In the genomic region with DNA sequence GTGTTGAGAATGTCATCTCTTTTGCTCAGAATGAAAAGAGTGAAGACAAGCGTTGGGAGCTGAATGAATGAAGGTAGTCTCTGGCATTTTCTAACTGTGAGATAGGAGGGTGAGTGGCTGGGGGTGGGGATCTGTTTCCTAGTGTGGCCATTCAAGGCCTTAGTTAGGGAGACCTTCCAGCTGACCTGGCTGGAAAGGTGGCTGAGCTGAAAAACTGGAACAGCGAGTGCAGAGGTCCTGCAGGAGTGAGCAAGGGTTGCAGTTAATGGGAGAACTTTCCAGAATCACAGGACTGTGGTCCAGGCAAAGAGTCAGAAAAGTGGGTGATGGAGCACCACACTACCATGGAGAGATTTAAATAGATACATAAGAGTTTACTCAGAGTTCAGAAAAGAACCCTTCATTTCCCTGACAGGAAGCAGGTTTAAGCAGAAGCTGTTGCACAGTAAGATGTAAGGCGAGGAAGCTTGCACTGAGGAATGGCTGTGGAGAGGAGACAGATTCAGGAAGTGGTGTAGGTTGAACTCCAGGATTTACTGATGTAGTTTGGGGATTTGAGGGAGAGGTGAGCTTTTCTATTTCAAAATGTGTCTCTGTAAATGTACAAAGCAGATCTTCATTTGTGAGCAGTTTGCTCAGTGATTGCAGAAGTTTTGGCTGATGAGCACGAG, we compare ENCODE assay signal across 19 mouse cellular contexts. TPM values are rescaled to one million over a fixed set of nuclear protein-coding genes. Genes with fewer than 3 reads are reported as not detected.
DNase-seq lines count a peak whose midpoint lies in the region; ATAC-seq and TF ChIP-seq lines count a peak whose summit lies in the region.
"Had no signal": no experiment of that assay in that cellular context is flagged by ENCODE, and none has a peak within 500 bp of the region (broad histone marks: within the 10 kb centered on the region; RNA-seq: fewer than 3 reads in every experiment).

No protein-coding gene starts in this region.

- TF ChIP-seq CTCF in kidney, postnatal 0 days (IDR thresholded peaks at IDR 0.05; ENCODE audit: low read depth): no peak

- 44% methylated on average over 4 of the region's 4 CpGs for WGBS in heart, embryonic 13.5 days
- 54% methylated on average over 4 of the region's 4 CpGs for WGBS in kidney, postnatal 0 days

- no peak overlapping the region for H3K9ac ChIP-seq in heart, embryonic 13.5 days
- no peak overlapping the region for H3K9ac ChIP-seq in kidney, postnatal 0 days (ENCODE audit: low read depth, low read length)
- H3K9ac ChIP-seq: embryonic facial prominence, embryonic 12.5 days; limb, embryonic 13.5 days; liver, embryonic 15.5 days; midbrain, embryonic 12.5 days; neural tube, embryonic 15.5 days had no signal

- DNase-seq in heart, postnatal 25 days (ENCODE audit: low spot score): no peak
- DNase-seq in urinary bladder, postnatal 14 days (ENCODE audit: low spot score): peak; percentile 12
- DNase-seq in urinary bladder, postnatal 25 days (ENCODE audit: low spot score): no peak
- peak; percentile 38 for DNase-seq in kidney, postnatal 0 days (ENCODE audit: low spot score)
- DNase-seq in layer of hippocampus, adult 9-10 months (ENCODE audit: low spot score): no peak
- DNase-seq in cerebellum, adult 18-20 months: no peak
- DNase-seq: B cell, adult 2 months; cerebellum, adult 9-11 months; thymus, postnatal 36 days had no signal

- no peaks in the 10 kb centered on the region for H3K27me3 ChIP-seq in heart, embryonic 13.5 days (replicated peaks)
- H3K27me3 ChIP-seq in kidney, postnatal 0 days (ENCODE audit: insufficient read depth, low read length): no peaks in the 10 kb centered on the region
- H3K27me3 ChIP-seq: embryonic facial prominence, embryonic 12.5 days; limb, embryonic 13.5 days; liver, embryonic 15.5 days; midbrain, embryonic 12.5 days; neural tube, embryonic 15.5 days had no signal

- no peak for ATAC-seq in heart, embryonic 13.5 days (ENCODE audit: extremely low read depth, insufficient number of reproducible peaks, low FRiP score, low TSS enrichment)
- ATAC-seq in kidney, postnatal 0 days (replicated peaks; ENCODE audit: low FRiP score, low read depth): no peak
- ATAC-seq: hindbrain, embryonic 16.5 days had no signal

- no peaks in the 10 kb centered on the region for H3K9me3 ChIP-seq in heart, embryonic 13.5 days
- H3K9me3 ChIP-seq in kidney, postnatal 0 days (replicated peaks; ENCODE audit: low read length): no peaks in the 10 kb centered on the region
- H3K9me3 ChIP-seq: embryonic facial prominence, embryonic 12.5 days; limb, embryonic 13.5 days; liver, embryonic 15.5 days; midbrain, embryonic 12.5 days; neural tube, embryonic 15.5 days had no signal

- H3K4me1 ChIP-seq in heart, embryonic 13.5 days: peaks cover 38% of the 10 kb centered on the region
- H3K4me1 ChIP-seq in kidney, postnatal 0 days (replicated peaks; ENCODE audit: insufficient read depth, low read length): 0 out of 2 replicates have a peak, but pooled peaks cover 11% of the 10 kb centered on the region
- H3K4me1 ChIP-seq: midbrain, embryonic 12.5 days had no signal

- H3K4me2 ChIP-seq in heart, embryonic 13.5 days: no peak overlapping the region
- no peak overlapping the region for H3K4me2 ChIP-seq in kidney, postnatal 0 days (ENCODE audit: low read length)
- H3K4me2 ChIP-seq: embryonic facial prominence, embryonic 12.5 days; heart, embryonic 11.5 days; limb, embryonic 13.5 days; liver, embryonic 15.5 days; midbrain, embryonic 12.5 days; neural tube, embryonic 15.5 days had no signal

- intact Hi-C loops in heart, postnatal 25 days (cut with DNase I): no loop called here

- no peaks in the 10 kb centered on the region for H3K36me3 ChIP-seq in heart, embryonic 13.5 days
- H3K36me3 ChIP-seq in kidney, postnatal 0 days (ENCODE audit: insufficient read depth, low read length): no peaks in the 10 kb centered on the region
- H3K36me3 ChIP-seq: embryonic facial prominence, embryonic 12.5 days; limb, embryonic 13.5 days; liver, embryonic 15.5 days; midbrain, embryonic 12.5 days; neural tube, embryonic 15.5 days had no signal

- no peak overlapping the region for H3K4me3 ChIP-seq in heart, embryonic 13.5 days
- H3K4me3 ChIP-seq in kidney, postnatal 0 days (replicated peaks; ENCODE audit: low read depth, low read length): no peak overlapping the region
- H3K4me3 ChIP-seq: embryonic facial prominence, embryonic 12.5 days; erythroblast, embryonic 14.5 days; limb, embryonic 13.5 days; liver, embryonic 15.5 days; midbrain, embryonic 12.5 days; neural tube, embryonic 15.5 days had no signal

- H3K27ac ChIP-seq in heart, embryonic 13.5 days (replicated peaks): 0 out of 2 replicates have a peak overlapping the region, but pooled peaks have one; percentile 0
- H3K27ac ChIP-seq in kidney, postnatal 0 days: no peak overlapping the region
- H3K27ac ChIP-seq: embryonic facial prominence, embryonic 12.5 days; limb, embryonic 13.5 days; liver, embryonic 15.5 days; macrophage; midbrain, embryonic 12.5 days; neural tube, embryonic 15.5 days had no signal

RNA-seq across cellular contexts. Expression of a gene that starts 27.7 kb away (rescaled TPM):
- polyA plus RNA-seq in heart, embryonic 13.5 days (2015; fragmentation: Nextera tagmentation; extraction: Ambion mirVana): 2.9 and 3.3 TPM in 2 replicates
- 10 to 100 TPM; 20.3 to 21.7 TPM for total RNA-seq in heart, postnatal 25 days (2021)
- 9.4 and 10.1 TPM in 2 replicates for polyA plus RNA-seq in kidney, postnatal 0 days (2015; fragmentation: Nextera tagmentation; extraction: Ambion mirVana)
- polyA plus RNA-seq: erythroblast, embryonic 14.5 days had no signal

Comparison
In these comparisons a context has a peak if more than half of its experiments do, and no peak if none do; other contexts are left out.
1. DNase-seq: peak in urinary bladder, postnatal 14 days (single experiment) and kidney, postnatal 0 days (single experiment); none in heart, postnatal 25 days (single experiment), urinary bladder, postnatal 25 days (single experiment), layer of hippocampus, adult 9-10 months (single experiment) and cerebellum, adult 18-20 months (0 of 2).